ENCODE assay signal across 7 mouse cellular contexts in the genomic region with DNA sequence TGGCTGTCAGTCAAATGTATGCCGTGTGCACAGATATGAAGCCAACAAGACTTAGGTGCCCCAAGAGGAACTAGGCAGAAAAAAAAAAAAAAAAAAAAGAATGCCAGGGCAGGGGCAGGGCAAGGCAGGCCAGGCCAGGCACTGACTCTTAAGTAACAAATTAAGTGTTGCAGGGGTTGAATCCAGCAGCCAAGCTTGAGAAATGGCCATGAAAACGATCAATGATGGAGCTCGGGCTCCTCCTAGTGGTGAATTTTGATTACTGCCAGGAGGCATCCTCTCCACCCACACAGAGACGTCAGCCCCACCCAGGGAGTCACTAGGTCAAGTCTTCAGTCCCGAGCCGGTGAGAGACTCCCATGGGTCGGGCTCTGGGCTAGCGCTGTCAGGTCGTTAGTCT. TPM values are rescaled to one million over a fixed set of nuclear protein-coding genes. Genes with fewer than 3 reads are reported as not detected.
DNase-seq lines count a peak whose midpoint lies in the region; ATAC-seq and TF ChIP-seq lines count a peak whose summit lies in the region.

No protein-coding gene starts in this region.

- H3K9me3 ChIP-seq in intestine, postnatal 0 days (ENCODE audit: control insufficient read depth): no peaks in the 10 kb centered on the region
- H3K9me3 ChIP-seq in midbrain, embryonic 16.5 days (replicated peaks; ENCODE audit: control insufficient read depth, low read length, poor library complexity, severe bottlenecking): no peaks in the 10 kb centered on the region

- no peak overlapping the region for H3K4me2 ChIP-seq in intestine, postnatal 0 days (replicated peaks; ENCODE audit: low read depth)
- peak overlapping the region; percentile 36 for H3K4me2 ChIP-seq in midbrain, embryonic 16.5 days (ENCODE audit: low read length)

- DNase-seq in adrenal gland, postnatal 10 days: peak; percentile 92
- peak; percentile 88 for DNase-seq in embryo, embryonic 9.5 days (ENCODE audit: extremely low spot score)
- DNase-seq in left cerebral cortex, postnatal 36 days (ENCODE audit: low spot score in 2 of 2): peak; percentile 79 to 82
- DNase-seq in spleen, adult 2 months (ENCODE audit: low read depth in 1 of 2, low spot score in 2 of 2): peak; percentile 41 to 54

- H3K9ac ChIP-seq in intestine, postnatal 0 days (ENCODE audit: low read depth, low read length): no peak overlapping the region
- H3K9ac ChIP-seq in midbrain, embryonic 16.5 days (ENCODE audit: low read depth, low read length): no peak overlapping the region

- H3K27ac ChIP-seq in intestine, postnatal 0 days (ENCODE audit: low read depth, low read length): no peak overlapping the region
- H3K27ac ChIP-seq in midbrain, embryonic 16.5 days (ENCODE audit: low read length): no peak overlapping the region
- no peak overlapping the region for H3K27ac ChIP-seq in spleen, adult 2 months (ENCODE audit: insufficient read depth, low read length)

- H3K4me1 ChIP-seq in intestine, postnatal 0 days (replicated peaks; ENCODE audit: control insufficient read depth, insufficient read depth, low read length): no peaks in the 10 kb centered on the region
- peaks cover 12% of the 10 kb centered on the region; the same call in 1 of the 2 replicates for H3K4me1 ChIP-seq in midbrain, embryonic 16.5 days (ENCODE audit: control insufficient read depth, insufficient read depth, low read length)
- H3K4me1 ChIP-seq in spleen, adult 2 months (ENCODE audit: control insufficient read depth, insufficient read depth, insufficient read length): no peaks in the 10 kb centered on the region

- TF ChIP-seq POLR2A in spleen, adult 2 months (IDR thresholded peaks at IDR 0.05; ENCODE audit: low read depth, low read length): no peak

- 6% methylated on average over 9 of the region's 9 CpGs for WGBS in intestine, postnatal 0 days
- WGBS in midbrain, embryonic 16.5 days: 6% methylated on average over 9 of the region's 9 CpGs
- 3% methylated on average over 9 of the region's 9 CpGs for WGBS in spleen, adult 2 months

- H3K36me3 ChIP-seq in intestine, postnatal 0 days (ENCODE audit: control insufficient read depth, insufficient read depth): no peaks in the 10 kb centered on the region
- no peaks in the 10 kb centered on the region for H3K36me3 ChIP-seq in midbrain, embryonic 16.5 days (ENCODE audit: control insufficient read depth, insufficient read depth, low read length)
- H3K36me3 ChIP-seq in spleen, adult 2 months (ENCODE audit: control insufficient read depth, insufficient read depth, low read length): no peaks in the 10 kb centered on the region

- no peak overlapping the region for H3K4me3 ChIP-seq in intestine, postnatal 0 days (ENCODE audit: low read depth, low read length)
- H3K4me3 ChIP-seq in midbrain, embryonic 16.5 days (ENCODE audit: low read depth, low read length): no peak overlapping the region
- no peak overlapping the region for H3K4me3 ChIP-seq in spleen, adult 2 months (ENCODE audit: extremely low read depth, insufficient read depth, insufficient read length)

- intact Hi-C loops in left cerebral cortex, postnatal 36 days (cut with DNase I): loop anchor here (5.0 to 10.0 kb wide), 2 partner anchors 320 to 1158 kb away; no protein-coding TSS in a partner anchor

- H3K27me3 ChIP-seq in intestine, postnatal 0 days (replicated peaks; ENCODE audit: control insufficient read depth, insufficient read depth, low read length): no peaks in the 10 kb centered on the region
- H3K27me3 ChIP-seq in midbrain, embryonic 16.5 days (ENCODE audit: control insufficient read depth, insufficient read depth, low read depth, low read length): no peaks in the 10 kb centered on the region
- no peaks in the 10 kb centered on the region for H3K27me3 ChIP-seq in spleen, adult 2 months (ENCODE audit: control insufficient read depth, insufficient read depth, low read length)

- peak; percentile 93 for ATAC-seq in granulocyte monocyte progenitor cell, adult 5-6 weeks (replicated peaks; ENCODE audit: poor library complexity, severe bottlenecking)
- peak; percentile 47; the same call in 1 of the 2 replicates for ATAC-seq in intestine, postnatal 0 days
- peak; percentile 84 for ATAC-seq in midbrain, embryonic 16.5 days

- TF ChIP-seq CTCF in intestine, postnatal 0 days (IDR thresholded peaks at IDR 0.05; ENCODE audit: low read depth): peak; percentile 88
- TF ChIP-seq CTCF in spleen, adult 2 months (IDR thresholded peaks at IDR 0.05; ENCODE audit: extremely low read depth, insufficient read depth, insufficient read length, insufficient replicate concordance): peak; percentile 65; the same call in 1 of the 2 replicates

RNA-seq across cellular contexts. Expression of gene Gm26657, which starts 54.7 kb away (rescaled TPM):
- total RNA-seq in adrenal gland, postnatal 10 days (2021): not detected
- total RNA-seq in granulocyte monocyte progenitor cell, adult 5-6 weeks (2014; fragmentation: Nextera tagmentation): not detected in 2 replicates
- total RNA-seq in granulocyte monocyte progenitor cell, adult 5-6 weeks (2017): not detected in 2 replicates
- polyA plus RNA-seq in intestine, postnatal 0 days (2015; fragmentation: Nextera tagmentation; extraction: Ambion mirVana): not detected in 2 replicates
- not detected for total RNA-seq in left cerebral cortex, postnatal 36 days (2021)
- polyA plus RNA-seq in midbrain, embryonic 16.5 days (2015; fragmentation: Nextera tagmentation; extraction: Ambion mirVana): not detected in 2 replicates
- not detected in 2 replicates for polyA plus RNA-seq in spleen, adult 2 months (2012; rRNA removed)

RNA-seq across cellular contexts. Expression of gene Actl7b, which starts 56.1 kb away (rescaled TPM):
- total RNA-seq in adrenal gland, postnatal 10 days (2021): not detected
- total RNA-seq in granulocyte monocyte progenitor cell, adult 5-6 weeks (2014; fragmentation: Nextera tagmentation): not detected in 2 replicates
- total RNA-seq in granulocyte monocyte progenitor cell, adult 5-6 weeks (2017): not detected in 2 replicates
- polyA plus RNA-seq in intestine, postnatal 0 days (2015; fragmentation: Nextera tagmentation; extraction: Ambion mirVana): not detected in 2 replicates
- total RNA-seq in left cerebral cortex, postnatal 36 days (2021): under 1 TPM in 1 of 2 experiments, not detected in 1; 0.36 TPM
- not detected in 2 replicates for polyA plus RNA-seq in midbrain, embryonic 16.5 days (2015; fragmentation: Nextera tagmentation; extraction: Ambion mirVana)
- polyA plus RNA-seq in spleen, adult 2 months (2012; rRNA removed): 0.12 TPM in 1 of 2 replicates, not detected in the other

RNA-seq across cellular contexts. Expression of gene Actl7a, which starts 58.1 kb away (rescaled TPM):
- not detected for total RNA-seq in adrenal gland, postnatal 10 days (2021)
- not detected in 2 replicates for total RNA-seq in granulocyte monocyte progenitor cell, adult 5-6 weeks (2014; fragmentation: Nextera tagmentation)
- total RNA-seq in granulocyte monocyte progenitor cell, adult 5-6 weeks (2017): not detected in 2 replicates
- polyA plus RNA-seq in intestine, postnatal 0 days (2015; fragmentation: Nextera tagmentation; extraction: Ambion mirVana): not detected in 2 replicates
- not detected for total RNA-seq in left cerebral cortex, postnatal 36 days (2021)
- polyA plus RNA-seq in midbrain, embryonic 16.5 days (2015; fragmentation: Nextera tagmentation; extraction: Ambion mirVana): not detected in 2 replicates
- not detected in 2 replicates for polyA plus RNA-seq in spleen, adult 2 months (2012; rRNA removed)
